Mouse (Mus musculus): ENCODE measurements around the gene Trim67. TPM values are rescaled to one million over a fixed set of nuclear protein-coding genes. Genes with fewer than 3 reads are reported as not detected.

The Trim67 gene
- polyA plus RNA-seq, 1 experiment from 2014 or later, result not detected

DNA sequence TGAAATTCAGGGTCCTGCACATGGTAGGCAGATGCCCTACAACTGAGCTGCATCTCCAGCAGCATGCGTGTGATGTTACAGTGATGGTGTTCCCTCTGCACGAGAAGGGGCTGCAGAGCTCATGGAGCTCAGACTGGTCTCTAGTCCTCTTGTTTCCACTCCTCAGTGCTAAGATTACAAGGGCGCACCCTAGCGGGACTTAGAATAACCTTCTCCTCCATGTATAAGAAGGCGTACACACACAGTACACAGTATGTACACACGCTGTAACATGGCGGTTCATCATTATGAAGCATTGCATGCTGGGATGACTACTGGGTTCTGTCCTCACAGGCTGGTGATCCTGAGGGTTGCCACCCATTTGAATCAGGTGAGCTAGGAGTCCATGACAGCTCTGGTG is 79.2 kb downstream of the Trim67 start:
- no peak for DNase-seq (ENCODE audit: low spot score)

DNA sequence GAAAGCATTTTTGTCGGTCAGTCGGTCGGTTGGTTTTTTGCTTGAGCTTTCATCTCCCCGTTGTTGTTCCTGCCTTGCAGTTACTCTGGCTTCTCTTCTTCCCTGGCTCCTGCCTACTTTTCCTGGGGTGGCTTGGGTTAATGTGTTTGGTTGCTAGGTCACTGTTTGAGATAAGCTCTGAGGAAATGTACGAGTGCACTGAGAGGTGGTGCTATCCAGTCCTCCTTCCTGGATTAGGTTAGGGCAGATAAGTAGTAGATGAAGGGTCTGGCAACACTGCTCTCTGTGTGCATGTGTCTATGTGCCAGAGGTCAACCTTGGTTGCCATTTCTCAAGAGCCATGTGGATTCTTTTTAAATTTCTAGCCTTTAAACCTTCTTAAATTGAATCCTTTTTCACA is 79.8 kb downstream of the Trim67 start:
- no peak for DNase-seq (ENCODE audit: low spot score)

DNA sequence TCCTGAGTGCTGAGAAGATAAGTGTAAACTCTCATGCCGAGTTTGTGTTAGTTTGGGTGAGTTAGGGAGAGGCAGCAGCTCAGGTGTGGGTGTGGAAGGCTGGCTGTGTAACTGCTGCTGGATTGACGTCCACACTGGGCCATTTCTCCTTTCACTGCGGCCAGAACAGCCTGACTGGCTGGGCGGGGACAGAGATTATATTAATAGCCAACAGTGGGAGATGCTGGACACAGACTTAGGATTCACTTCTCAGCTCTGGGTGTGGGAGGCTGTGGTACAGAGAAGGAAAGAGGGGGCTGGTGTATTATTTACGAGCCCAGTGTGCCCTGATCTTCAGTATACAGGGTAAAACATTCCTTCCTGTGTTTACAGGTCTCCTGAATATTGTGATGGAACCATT is 85.2 kb downstream of the Trim67 start:
- DNase-seq (ENCODE audit: low spot score), result no peak

DNA sequence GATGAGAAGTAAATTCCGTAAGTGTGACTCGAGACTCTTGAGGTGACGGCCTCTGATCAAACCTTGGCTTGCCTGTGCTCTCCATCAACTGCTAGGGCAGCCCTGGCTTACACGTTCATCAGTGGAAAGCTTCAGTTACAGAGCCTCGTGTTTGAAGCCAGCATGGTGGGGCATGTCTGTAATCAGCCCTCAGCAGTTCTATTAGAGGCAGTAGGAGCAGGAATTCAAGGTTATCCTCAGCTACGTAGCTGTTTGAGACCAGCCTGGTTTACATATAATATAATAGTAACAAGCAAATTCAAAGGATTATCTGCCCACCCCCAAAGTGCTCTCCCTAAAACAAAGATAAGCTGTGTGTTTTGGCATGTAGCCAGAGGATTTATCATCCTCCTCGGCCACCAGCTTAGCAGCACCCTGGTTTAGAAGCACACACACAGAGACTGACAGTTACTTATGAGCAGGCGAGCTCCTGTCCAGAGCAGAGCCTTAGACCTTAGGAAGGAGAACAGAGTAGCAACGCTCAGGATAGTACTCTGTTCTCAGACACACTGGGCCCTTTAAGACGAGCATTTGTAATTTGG is 86.1 kb downstream of the Trim67 start:
- no peak for DNase-seq (ENCODE audit: low spot score)

Other genes starting within 250 kb of the Trim67 start
- 2.1 and 2.7 TPM in 2 replicates for gene Agt, start 223.4 kb upstream of the Trim67 start, polyA plus RNA-seq (2015; fragmentation: Nextera tagmentation; extraction: Ambion mirVana)
- 0.14 and 0.37 TPM in 2 replicates for gene Capn9, start 217.0 kb upstream of the Trim67 start, polyA plus RNA-seq (2015; fragmentation: Nextera tagmentation; extraction: Ambion mirVana)
- 6.7 and 6.9 TPM in 2 replicates for gene 2310022B05Rik, start 129.7 kb upstream of the Trim67 start, polyA plus RNA-seq (2015; fragmentation: Nextera tagmentation; extraction: Ambion mirVana)
- 50.8 and 54.3 TPM in 2 replicates for gene Ttc13, start 71.1 kb upstream of the Trim67 start, polyA plus RNA-seq (2015; fragmentation: Nextera tagmentation; extraction: Ambion mirVana)
- 20.5 and 23.3 TPM in 2 replicates for gene Arv1, start 71.0 kb upstream of the Trim67 start, polyA plus RNA-seq (2015; fragmentation: Nextera tagmentation; extraction: Ambion mirVana)
- 6.1 and 7.7 TPM in 2 replicates for gene Fam89a, start 41.3 kb upstream of the Trim67 start, polyA plus RNA-seq (2015; fragmentation: Nextera tagmentation; extraction: Ambion mirVana)
- gene Gnpat, start 69.9 kb downstream of the Trim67 start, polyA plus RNA-seq (2015; fragmentation: Nextera tagmentation; extraction: Ambion mirVana), result 78.2 and 78.9 TPM in 2 replicates
- 39.1 and 42.3 TPM in 2 replicates for gene 2810004N23Rik, start 70.0 kb downstream of the Trim67 start, polyA plus RNA-seq (2015; fragmentation: Nextera tagmentation; extraction: Ambion mirVana)
- 7.0 and 9.2 TPM in 2 replicates for gene Exoc8, start 104.6 kb downstream of the Trim67 start, polyA plus RNA-seq (2015; fragmentation: Nextera tagmentation; extraction: Ambion mirVana)
- gene Sprtn, start 104.8 kb downstream of the Trim67 start, polyA plus RNA-seq (2015; fragmentation: Nextera tagmentation; extraction: Ambion mirVana), result 11.0 and 13.5 TPM in 2 replicates
- 13.0 and 15.3 TPM in 2 replicates for gene Egln1, start 156.2 kb downstream of the Trim67 start, polyA plus RNA-seq (2015; fragmentation: Nextera tagmentation; extraction: Ambion mirVana)
- gene Tsnax, start 219.9 kb downstream of the Trim67 start, polyA plus RNA-seq (2015; fragmentation: Nextera tagmentation; extraction: Ambion mirVana), result 120 and 129 TPM in 2 replicates

Measured in thymus, postnatal 0 days (tissue).